Mouse (Mus musculus): Measurements from ENCODE around the gene Klhl20.

GRCm38 (mm10) chr1:161063351-161063750 lies 68.0 kb downstream of the Klhl20 start:
- TF ChIP-seq CTCF (IDR thresholded peaks at IDR 0.05; ENCODE audit: borderline replicate concordance, insufficient read depth, low read length) (no peak), POLR2A (IDR thresholded peaks at IDR 0.05; ENCODE audit: low read depth, low read length) (no peak)
